Mouse (Mus musculus) testis, adult 2 months (tissue): ENCODE results near the gene Stac3.

Experiments used
- CTCF ChIP-seq: fragments of 200-500 bp; IDR thresholded peaks from 2 replicates; pipeline ENCODE4 v1.5.1; 2012; ENCODE audit warnings: low read depth, mild to moderate bottlenecking, inconsistent platforms, low read length, moderate library complexity; ENCODE audit not compliant: control insufficient read depth, insufficient read depth, insufficient replicate concordance
- POLR2A ChIP-seq: fragments of 200-500 bp; IDR thresholded peaks from 2 replicates; pipeline ENCODE4 v1.6.1; 2012; ENCODE audit warnings: low read depth, mild to moderate bottlenecking, inconsistent platforms, low read length, moderate library complexity; ENCODE audit not compliant: control insufficient read depth

DNA sequence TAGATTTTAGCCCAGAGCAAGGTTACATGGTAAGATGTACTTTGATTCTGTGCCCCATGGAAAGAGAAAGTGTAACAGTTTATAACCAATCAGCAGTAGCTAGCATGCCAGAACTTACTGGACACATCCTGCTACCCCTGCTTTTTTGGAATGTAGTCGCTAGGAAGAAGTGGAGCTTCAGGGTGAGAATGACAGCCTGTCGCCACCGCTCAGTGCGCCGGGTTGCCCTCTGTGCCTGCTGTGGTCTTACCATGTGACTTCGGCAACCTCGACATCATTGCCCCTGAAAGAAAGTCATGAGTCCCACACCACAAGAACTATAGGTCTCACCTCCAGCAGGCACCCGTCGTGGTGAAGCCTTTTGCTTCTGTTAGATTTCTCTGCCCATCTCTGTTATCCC, 28.8 kb upstream of the Stac3 start:
- TF ChIP-seq POLR2A = no peak
- TF ChIP-seq CTCF = no peak
